Mouse (Mus musculus): ENCODE data around the gene Ces1c.

The Ces1c gene

DNA sequence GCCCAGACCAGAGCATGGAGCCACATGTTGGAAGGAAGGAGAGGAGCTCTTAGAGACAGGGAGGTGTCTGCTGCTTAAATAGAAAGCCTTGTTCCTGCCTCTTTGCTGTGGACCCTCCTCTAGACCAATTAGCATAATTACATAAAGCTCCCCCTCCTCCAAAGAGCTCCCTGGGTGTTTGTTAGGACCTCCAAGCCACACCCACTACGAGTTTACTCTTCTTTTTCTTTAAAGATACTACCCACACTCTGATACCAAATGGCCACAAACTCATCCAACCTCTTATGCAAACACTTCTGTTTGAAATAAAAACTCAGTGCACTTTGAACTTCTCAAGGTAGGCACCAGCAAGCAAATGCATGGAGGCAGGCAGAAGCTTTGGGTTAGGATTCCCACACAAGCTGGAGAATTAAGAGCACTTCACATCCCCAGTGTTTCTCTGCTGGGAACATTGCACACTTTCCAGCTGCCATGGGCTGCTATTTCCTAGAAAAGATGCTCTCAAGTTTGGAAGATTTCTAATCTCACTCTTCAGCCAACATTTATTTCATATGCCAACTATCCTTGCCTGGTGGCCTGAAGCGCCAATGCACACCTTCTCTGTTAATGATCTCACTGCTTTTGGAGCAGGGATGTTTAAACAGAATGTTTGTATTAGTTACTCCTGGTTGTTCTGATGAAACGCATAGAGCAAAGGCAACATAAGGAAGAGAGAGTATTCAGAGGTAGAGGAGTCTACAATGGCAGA, at the start of gene Ces1c:
Gene Ces1c (minus strand): TSS at position 51 of the 748 bp plus-strand sequence.
- no peak for DNase-seq (ENCODE audit: low read depth, low spot score)

GRCm38 (mm10) chr8:93180581-93181129, 49.6 kb upstream of the Ces1c start:
- no peak for DNase-seq (ENCODE audit: low read depth, low spot score)

DNA sequence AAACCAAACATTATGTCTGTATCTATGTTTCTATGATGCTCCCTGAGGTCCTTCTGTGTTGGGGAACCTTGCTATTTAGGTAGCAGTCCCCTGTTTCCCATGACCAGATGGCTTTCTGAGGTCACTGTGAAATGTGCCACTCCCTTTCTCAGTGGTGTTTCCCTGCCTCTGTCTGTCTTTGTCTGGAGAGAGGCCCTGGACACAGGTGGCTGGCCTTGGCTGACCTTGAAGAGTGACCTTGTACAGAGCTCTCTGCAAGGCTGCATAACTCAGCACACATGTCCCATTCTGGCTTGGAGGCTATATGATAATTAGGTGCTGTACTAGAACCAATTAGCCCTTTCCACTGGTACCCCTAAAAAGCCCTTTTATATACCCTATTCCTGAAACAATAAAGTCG, 45.5 kb upstream of the Ces1c start:
- no peak for DNase-seq (ENCODE audit: low read depth, low spot score)

- no peak for DNase-seq (ENCODE audit: low read depth, low spot score)
These were observed 43.5 kb upstream of the Ces1c start for GRCm38 (mm10) chr8:93174554-93174953.

DNA sequence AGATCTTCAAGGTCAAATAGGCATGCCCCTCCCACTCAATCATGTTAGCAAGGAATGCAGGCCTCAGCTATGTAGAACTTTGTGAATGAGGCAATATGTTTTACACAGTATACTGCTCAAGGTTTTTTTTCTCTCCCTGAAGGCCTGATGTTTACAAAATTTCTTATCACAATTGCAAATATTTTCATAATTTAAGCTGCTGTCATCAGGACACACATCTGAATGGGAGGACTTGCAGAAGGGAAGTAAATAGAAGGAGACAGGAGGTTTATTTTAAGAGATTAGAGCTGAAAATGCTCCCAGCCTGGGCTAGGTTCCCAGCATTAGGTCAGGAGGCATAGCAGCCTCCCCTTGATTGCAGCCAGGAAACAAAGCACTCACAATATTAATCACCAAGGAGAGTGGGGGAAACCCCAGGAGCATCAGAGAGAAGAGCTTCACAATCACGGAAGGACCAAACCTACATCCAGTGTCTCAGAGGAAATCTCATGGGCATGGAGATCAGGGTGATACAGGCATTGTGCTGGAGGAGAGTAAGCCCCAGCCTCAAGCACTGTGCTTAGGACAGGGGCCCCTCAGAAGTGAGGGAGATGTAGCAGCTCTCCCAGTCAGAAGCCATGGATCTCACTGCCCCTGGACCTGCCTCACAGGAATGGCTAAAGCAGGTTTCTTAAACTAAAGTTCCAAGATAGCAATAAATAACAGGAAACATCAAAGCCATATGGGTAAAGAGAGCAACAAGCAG, 40.9 kb upstream of the Ces1c start:
- no peak for DNase-seq (ENCODE audit: low read depth, low spot score)

GRCm38 (mm10) chr8:93163363-93163762, 32.3 kb upstream of the Ces1c start:
- DNase-seq (ENCODE audit: low read depth, low spot score): no peak

GRCm38 (mm10) chr8:93151401-93151800, 20.3 kb upstream of the Ces1c start:
- DNase-seq (ENCODE audit: low read depth, low spot score): no peak

GRCm38 (mm10) chr8:93147331-93147730, 16.2 kb upstream of the Ces1c start:
- no peak for DNase-seq (ENCODE audit: low read depth, low spot score)

DNA sequence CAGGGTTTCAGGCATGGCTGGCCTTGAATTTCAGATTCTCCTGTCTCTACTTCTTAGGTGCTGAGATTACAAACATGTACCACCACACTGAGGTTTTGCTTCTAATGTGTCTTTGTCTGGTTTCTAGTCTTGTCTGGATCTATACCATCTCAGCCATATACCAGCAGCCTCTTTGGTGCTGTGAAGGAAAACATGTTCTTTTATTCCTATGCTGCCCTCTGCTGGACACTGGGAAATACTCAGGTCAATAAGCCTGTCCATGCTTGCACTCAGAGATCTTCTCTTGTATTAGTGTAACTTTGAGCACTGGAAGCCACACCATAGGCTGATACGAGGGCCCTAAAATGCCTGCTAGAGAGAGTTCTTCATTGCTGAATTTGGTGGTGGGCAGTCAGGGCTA, 9.6 kb upstream of the Ces1c start:
- DNase-seq (ENCODE audit: low read depth, low spot score): peak; percentile 43

DNA sequence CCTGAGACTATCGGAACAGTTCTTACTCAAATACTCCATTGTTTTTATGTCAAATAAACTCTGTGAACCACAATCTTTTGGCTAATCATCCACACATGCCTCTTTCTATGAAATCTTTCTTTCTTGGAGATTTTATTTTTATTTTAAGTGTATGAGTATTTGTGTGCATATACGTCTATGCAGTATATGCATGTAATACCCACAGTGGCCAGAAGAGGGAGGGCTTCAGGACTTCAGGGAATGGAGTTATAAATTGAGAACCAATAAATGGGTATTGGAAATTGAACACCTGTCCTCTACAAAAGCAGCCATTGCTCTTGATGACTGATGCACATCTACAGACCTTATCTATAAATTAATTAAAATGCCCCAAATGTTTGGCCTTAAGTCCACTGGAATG, 1.1 kb upstream of the Ces1c start:
- no peak for DNase-seq (ENCODE audit: low read depth, low spot score)

DNA sequence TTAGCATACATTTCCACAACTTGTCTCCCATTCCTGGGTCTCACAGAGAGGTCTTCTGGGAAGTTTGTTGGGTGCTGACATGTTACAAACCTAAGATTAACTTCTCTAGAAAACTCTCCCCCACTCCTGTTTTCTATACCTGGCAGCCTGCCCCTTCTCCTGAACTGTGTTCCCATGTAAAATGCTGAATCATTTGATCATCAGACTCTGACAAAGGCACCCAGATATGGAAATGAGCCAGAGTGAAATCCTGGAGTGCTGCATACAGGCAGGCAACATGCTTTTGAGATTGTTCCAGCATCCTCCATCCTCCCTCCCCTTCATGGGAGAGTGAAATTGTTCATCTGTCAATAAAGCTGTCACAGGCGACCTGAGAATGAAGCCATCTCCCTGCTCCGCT, 4.6 kb downstream of the Ces1c start:
- no peak for DNase-seq (ENCODE audit: low read depth, low spot score)

- no peak for DNase-seq (ENCODE audit: low read depth, low spot score)
These were observed 9.1 kb downstream of the Ces1c start for GRCm38 (mm10) chr8:93122005-93122404.

DNA sequence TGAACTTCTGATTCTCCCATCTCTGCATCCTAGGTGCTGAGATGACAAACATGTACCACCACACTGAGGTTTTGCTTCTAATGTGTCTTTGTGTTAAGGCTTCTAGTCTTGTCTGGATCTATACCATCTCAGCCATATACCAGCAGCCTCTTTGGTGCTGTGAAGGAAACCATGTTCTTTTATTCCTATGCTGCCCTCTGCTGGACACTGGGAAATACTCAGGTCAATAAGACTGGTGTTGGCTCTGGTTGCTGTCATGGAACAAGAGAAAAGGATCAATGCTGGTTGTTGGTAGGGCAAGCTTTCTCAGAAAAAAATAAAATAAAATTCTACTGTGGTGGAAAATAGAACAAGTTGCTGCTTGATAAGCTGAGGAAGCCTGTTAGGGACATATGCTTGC, 35.7 kb downstream of the Ces1c start:
- peak; percentile 6 for DNase-seq (ENCODE audit: low read depth, low spot score)

DNA sequence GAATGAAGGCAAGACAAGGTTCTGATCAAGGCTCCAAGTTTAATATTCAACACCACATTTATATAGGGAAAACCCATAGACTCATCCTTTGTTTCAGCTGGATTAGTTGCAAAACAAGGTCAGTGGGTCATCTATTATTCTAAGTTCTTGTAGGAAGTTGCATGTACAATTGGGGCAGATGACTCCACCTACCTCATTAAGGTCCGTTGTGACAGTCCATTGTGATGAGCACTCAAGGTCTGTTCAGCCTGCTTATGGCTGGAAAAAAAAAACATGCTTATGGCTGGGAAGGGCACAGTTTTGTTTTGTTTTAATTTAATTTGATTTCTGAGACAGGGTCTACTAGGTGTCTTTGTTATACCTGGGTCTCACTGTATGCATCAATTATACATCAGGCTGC, 39.8 kb downstream of the Ces1c start:
- DNase-seq (ENCODE audit: low read depth, low spot score): no peak

- DNase-seq (ENCODE audit: low read depth, low spot score): no peak
These were observed 42.4 kb downstream of the Ces1c start for GRCm38 (mm10) chr8:93088686-93089122.

GRCm38 (mm10) chr8:93088193-93088592, 42.9 kb downstream of the Ces1c start:
- no peak for DNase-seq (ENCODE audit: low read depth, low spot score)

DNA sequence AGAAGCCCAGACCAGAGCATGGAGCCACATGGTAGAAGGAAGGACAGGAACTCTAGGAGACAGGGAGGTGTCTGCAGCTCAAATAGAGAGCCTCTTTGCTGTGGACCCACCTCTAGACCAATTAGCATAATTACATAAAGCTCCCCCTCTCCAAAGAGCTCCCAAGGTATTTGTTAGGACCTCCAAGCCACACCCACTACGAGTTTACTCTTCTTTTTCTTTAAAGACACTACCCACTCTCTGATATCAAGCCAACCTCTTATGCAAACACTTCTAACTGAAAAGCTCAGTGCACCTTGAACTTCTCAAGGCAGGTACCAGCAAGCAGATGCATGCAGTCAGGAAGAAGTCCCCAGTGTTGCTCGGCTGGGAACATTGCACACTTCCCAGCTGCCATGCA, 51.2 kb downstream of the Ces1c start, which contains the start of gene Ces1b:
Gene Ces1b (minus strand): TSS at position 131 of the 400 bp plus-strand sequence.
- DNase-seq (ENCODE audit: low read depth, low spot score): no peak

DNA sequence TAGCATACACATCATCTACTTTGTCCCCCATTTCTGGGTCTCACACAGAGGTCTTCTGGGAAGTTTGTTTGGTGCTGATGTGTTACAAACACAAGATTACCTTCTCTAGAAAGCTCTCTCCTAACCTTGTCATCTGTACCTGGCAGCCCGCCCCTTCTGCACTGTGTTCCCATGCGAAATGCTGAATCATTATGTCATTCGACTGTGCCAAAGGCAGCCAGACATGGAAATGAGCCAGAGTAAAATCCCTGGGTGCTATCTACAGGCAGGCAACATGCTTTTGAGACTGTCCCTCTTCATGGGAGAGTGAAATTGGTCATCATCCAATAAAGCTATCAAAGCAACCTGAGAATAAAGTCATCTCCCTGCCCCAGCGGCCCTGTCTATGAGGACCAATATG, 55.8 kb downstream of the Ces1c start:
- no peak for DNase-seq (ENCODE audit: low read depth, low spot score)

DNA sequence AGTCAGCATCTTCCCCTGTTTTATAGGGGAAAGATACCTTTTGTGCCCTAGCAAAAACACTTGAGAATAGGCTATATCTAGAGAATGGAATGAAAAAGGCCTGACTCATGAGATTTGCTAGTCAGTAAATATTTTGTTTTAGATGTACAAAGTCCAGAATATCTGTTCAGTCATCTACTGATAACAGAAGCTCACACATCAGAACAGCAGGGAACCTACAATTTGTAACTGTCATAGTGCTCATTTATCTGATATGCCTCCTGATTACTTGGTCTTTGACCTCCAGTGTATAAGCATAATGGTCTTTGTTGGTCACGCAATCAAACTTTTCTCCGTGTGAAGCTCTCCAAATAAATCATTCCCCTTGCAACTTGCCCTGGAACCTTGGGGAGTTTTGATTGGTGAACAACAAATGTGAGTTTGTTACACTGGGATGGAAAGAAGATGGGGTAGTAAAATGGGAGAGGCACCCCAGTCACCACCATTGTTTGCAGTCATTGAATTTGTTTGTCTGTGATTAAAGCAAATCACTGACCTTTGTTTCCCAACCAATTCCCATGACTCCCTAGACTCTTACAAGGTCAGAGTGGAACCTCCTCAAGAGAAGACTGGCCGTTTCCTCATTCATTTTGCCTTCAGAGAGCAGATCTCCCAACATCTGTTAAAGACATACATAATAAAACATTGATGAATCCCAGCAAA, 67.5 kb downstream of the Ces1c start:
- no peak for DNase-seq (ENCODE audit: low read depth, low spot score)

GRCm38 (mm10) chr8:93059185-93059584, 71.9 kb downstream of the Ces1c start:
- DNase-seq (ENCODE audit: low read depth, low spot score): peak; percentile 64

GRCm38 (mm10) chr8:93055238-93055637, 75.8 kb downstream of the Ces1c start:
- no peak for DNase-seq (ENCODE audit: low read depth, low spot score)

Data from mesoderm, embryonic 11.5 days (tissue).